Mouse (Mus musculus) ES-Bruce4 (cell line): Measurements from ENCODE around the gene Pramel6. TPM values are rescaled to one million over a fixed set of nuclear protein-coding genes. Genes with fewer than 3 reads are reported as not detected.

Experiments used
- H3K27ac ChIP-seq: 2 replicates; pipeline ENCODE4 v1.5.1; 2012; ENCODE audit warnings: low read length, inconsistent platforms; ENCODE audit not compliant: insufficient read depth
- H3K27me3 ChIP-seq: 2 replicates; pipeline ENCODE4 v1.6.1; 2012; ENCODE audit warnings: mild to moderate bottlenecking, low read length, inconsistent platforms; ENCODE audit not compliant: control insufficient read depth, poor library complexity, insufficient read depth, severe bottlenecking
- H3K36me3 ChIP-seq: 2 replicates; pipeline ENCODE4 v1.6.1; 2012; ENCODE audit warnings: inconsistent platforms, mild to moderate bottlenecking, low read length, moderate library complexity; ENCODE audit not compliant: control insufficient read depth, poor library complexity, insufficient read depth, severe bottlenecking
- H3K4me1 ChIP-seq: one replicate; pipeline ENCODE4 v1.8.1; 2011; ENCODE audit warnings: low read length; ENCODE audit not compliant: control insufficient read depth, insufficient read depth
- H3K4me3 ChIP-seq: 2 replicates; pipeline ENCODE4 v1.5.1; 2011; ENCODE audit warnings: low read depth, mild to moderate bottlenecking, low read length
- H3K9ac ChIP-seq: 2 replicates; pipeline ENCODE4 v1.6.1; 2012; ENCODE audit warnings: low read depth, mild to moderate bottlenecking, inconsistent platforms; ENCODE audit not compliant: poor library complexity, severe bottlenecking
- H3K9me3 ChIP-seq: replicated peaks from 2 replicates; pipeline ENCODE4 v1.6.1; 2012; ENCODE audit warnings: mild to moderate bottlenecking, low read length, inconsistent platforms; ENCODE audit not compliant: control insufficient read depth, poor library complexity, insufficient read depth, severe bottlenecking
- CTCF ChIP-seq: IDR thresholded peaks from one replicate; pipeline ENCODE4 v1.8.1; 2011; ENCODE audit warnings: low read depth, low read length
- EP300 ChIP-seq: IDR thresholded peaks from 2 replicates; pipeline ENCODE4 v1.6.1; 2011; ENCODE audit warnings: low read depth, low read length; ENCODE audit not compliant: insufficient read depth
- POLR2A ChIP-seq: IDR thresholded peaks from one replicate; pipeline ENCODE4 v1.8.1; 2011; ENCODE audit warnings: low read length; ENCODE audit not compliant: insufficient read depth
- polyA plus RNA-seq: library from polyadenylated mRNA; stranded (reverse); fragments of >200 nt; gene quantifications from 2 replicates; pipeline ENCODE4 v1.2.4, GENCODE M21; 2011; ENCODE audit warnings: low read depth; ENCODE audit not compliant: missing spikeins, insufficient read depth, insufficient read length

Pramel6 gene
- polyA plus RNA-seq, 1 experiment = 0.76 TPM

DNA sequence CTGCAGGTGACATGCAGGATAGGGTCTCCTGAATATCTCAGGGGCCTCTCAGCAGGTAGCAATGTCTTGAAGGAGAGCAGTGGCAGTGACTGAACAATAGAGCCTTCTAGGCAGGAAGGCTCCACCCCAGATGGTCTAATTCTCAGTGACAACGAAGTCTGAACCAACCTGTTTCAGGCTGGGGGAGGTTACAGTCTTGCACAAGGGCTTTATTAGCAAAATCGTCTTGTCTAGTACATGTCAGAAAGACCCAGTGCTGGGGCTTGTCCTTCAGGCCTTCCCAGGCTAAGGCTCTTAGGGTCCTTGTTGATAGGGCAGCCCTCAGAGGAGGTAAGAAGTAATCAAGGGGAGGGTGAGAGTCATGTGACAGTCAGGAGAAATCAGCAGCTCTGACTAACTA lies 28.5 kb downstream of the Pramel6 start:
- Histone ChIP-seq H3K9me3 (no peaks in the 10 kb centered on the region), H3K4me1 (peaks cover 3% of the 10 kb centered on the region), H3K27ac (peak overlapping the region; percentile 72), H3K36me3 (no peaks in the 10 kb centered on the region), H3K9ac (no peak overlapping the region), H3K4me3 (no peak overlapping the region), H3K27me3 (no peaks in the 10 kb centered on the region)
- TF ChIP-seq CTCF (no peak), EP300 (no peak), POLR2A (no peak)

DNA sequence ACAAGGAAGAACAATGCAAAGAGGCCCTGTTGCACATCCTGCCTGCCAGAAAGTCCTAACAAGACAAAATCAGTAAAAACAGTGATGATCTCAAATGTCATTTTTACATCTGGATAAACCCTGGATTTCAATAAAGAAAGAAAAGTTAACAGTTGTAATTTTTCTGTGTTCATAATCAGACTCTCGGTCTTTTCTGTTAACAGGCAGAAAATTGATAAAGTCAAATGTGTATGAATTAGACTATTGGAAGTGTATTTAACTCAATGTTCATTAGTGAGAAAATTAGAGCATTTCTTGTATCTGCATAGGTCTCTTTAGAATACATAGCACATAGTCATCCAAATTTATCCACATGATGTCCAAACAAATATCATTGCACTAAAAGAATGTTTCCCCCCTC lies 39.1 kb downstream of the Pramel6 start, which contains the start of gene Olfr1128:
Gene Olfr1128, minus strand, starts transcription at position 101 of the 400 bp plus-strand sequence.
- H3K27ac ChIP-seq = no peak within 1 kb of the TSS
- H3K36me3 ChIP-seq = no peaks in the 10 kb centered on the region
- H3K4me1 ChIP-seq = no peaks in the 10 kb centered on the region
- H3K9me3 ChIP-seq = no peaks in the 10 kb centered on the region
- H3K4me3 ChIP-seq = no peak within 1 kb of the TSS
- no peak within 1 kb of the TSS for H3K9ac ChIP-seq
- H3K27me3 ChIP-seq = no peaks in the 10 kb centered on the region
- TF ChIP-seq EP300 (no peak), CTCF (no peak), POLR2A (no peak)

Other genes with a start within 250 kb of the Pramel6 start
- 0.10 TPM in 1 of 2 replicates, not detected in the other for gene Olfr1116, start 239.0 kb upstream of the Pramel6 start, polyA plus RNA-seq
- gene Olfr1118, start 199.0 kb upstream of the Pramel6 start, polyA plus RNA-seq = not detected in 2 replicates
- not detected in 2 replicates for gene Olfr1120, start 151.8 kb upstream of the Pramel6 start, polyA plus RNA-seq
- gene Olfr1121, start 136.7 kb upstream of the Pramel6 start, polyA plus RNA-seq = not detected in 2 replicates
- gene Olfr1122, start 120.7 kb upstream of the Pramel6 start, polyA plus RNA-seq = not detected in 2 replicates
- not detected in 2 replicates for gene Olfr1123, start 89.9 kb upstream of the Pramel6 start, polyA plus RNA-seq
- not detected in 2 replicates for gene Olfr1124, start 76.3 kb upstream of the Pramel6 start, polyA plus RNA-seq
- gene Olfr1126, start 52.6 kb upstream of the Pramel6 start, polyA plus RNA-seq = not detected in 2 replicates
- not detected in 2 replicates for gene Pramel7, start 9.5 kb upstream of the Pramel6 start, polyA plus RNA-seq
- not detected in 2 replicates for gene Olfr153, start 25.2 kb downstream of the Pramel6 start, polyA plus RNA-seq
- not detected in 2 replicates for gene Olfr1128, start 39.0 kb downstream of the Pramel6 start, polyA plus RNA-seq
- not detected in 2 replicates for gene Olfr1129, start 67.3 kb downstream of the Pramel6 start, polyA plus RNA-seq
- gene Olfr1130, start 99.6 kb downstream of the Pramel6 start, polyA plus RNA-seq = not detected in 2 replicates
- not detected in 2 replicates for gene Olfr1131, start 120.5 kb downstream of the Pramel6 start, polyA plus RNA-seq
- gene Olfr1132, start 131.0 kb downstream of the Pramel6 start, polyA plus RNA-seq = not detected in 2 replicates
- gene Olfr1133, start 140.8 kb downstream of the Pramel6 start, polyA plus RNA-seq = not detected in 2 replicates
- gene Olfr1134, start 151.9 kb downstream of the Pramel6 start, polyA plus RNA-seq = not detected in 2 replicates
- gene Olfr1135, start 167.1 kb downstream of the Pramel6 start, polyA plus RNA-seq = not detected in 2 replicates
- gene Olfr1136, start 187.4 kb downstream of the Pramel6 start, polyA plus RNA-seq = not detected in 2 replicates
- gene Olfr1137, start 206.6 kb downstream of the Pramel6 start, polyA plus RNA-seq = not detected in 2 replicates
- gene Olfr1138, start 233.4 kb downstream of the Pramel6 start, polyA plus RNA-seq = not detected in 2 replicates
- not detected in 2 replicates for gene Olfr1140, start 237.2 kb downstream of the Pramel6 start, polyA plus RNA-seq
- not detected in 2 replicates for gene Olfr1141, start 247.4 kb downstream of the Pramel6 start, polyA plus RNA-seq